Mouse (Mus musculus) lung, postnatal 0 days (tissue): ENCODE measurements around the gene Trcg1. TPM values are rescaled to one million over a fixed set of nuclear protein-coding genes. Genes with fewer than 3 reads are reported as not detected.

Source experiments
- ATAC-seq: fragments of 200-750 bp; cut with Nextera tagmentation; 2 replicates; pipeline ENCODE4 v1.8.0; 2017; ENCODE audit warnings: moderate library complexity
- DNase-seq: peaks from one replicate; pipeline ENCODE4 v3.0.0-alpha.2; 2016; ENCODE audit warnings: low spot score
- H3K27ac ChIP-seq: fragments of 300-500 bp; sonication (generic); 2 replicates; pipeline ENCODE4 v1.5.1; 2014; ENCODE audit warnings: antibody characterized with exemption, mild to moderate bottlenecking, low read length, mixed read lengths
- H3K27me3 ChIP-seq: fragments of 300-500 bp; sonication (generic); replicated peaks from 2 replicates; pipeline ENCODE4 v1.6.1; 2014; ENCODE audit warnings: low read length, mixed read lengths; ENCODE audit not compliant: insufficient read depth
- H3K36me3 ChIP-seq: fragments of 300-500 bp; sonication (generic); 2 replicates; pipeline ENCODE4 v1.6.1; 2014; ENCODE audit warnings: low read length, mixed read lengths; ENCODE audit not compliant: insufficient read depth
- H3K4me1 ChIP-seq: fragments of 300-500 bp; sonication (generic); 2 replicates; pipeline ENCODE4 v1.6.1; 2014; ENCODE audit warnings: antibody characterized with exemption, low read depth, low read length, mixed read lengths; ENCODE audit not compliant: insufficient read depth
- H3K4me2 ChIP-seq: fragments of 300-500 bp; sonication (generic); replicated peaks from 2 replicates; pipeline ENCODE4 v1.6.1; 2014; ENCODE audit warnings: low read depth, mild to moderate bottlenecking, low read length, moderate library complexity, mixed read lengths
- H3K4me3 ChIP-seq: fragments of 300-500 bp; sonication (generic); 2 replicates; pipeline ENCODE4 v1.5.1; 2014; ENCODE audit warnings: low read depth, low read length
- H3K9ac ChIP-seq: fragments of 300-500 bp; sonication (generic); replicated peaks from 2 replicates; pipeline ENCODE4 v1.6.1; 2014; ENCODE audit warnings: low read depth, mild to moderate bottlenecking
- H3K9me3 ChIP-seq: fragments of 300-500 bp; sonication (generic); 2 replicates; pipeline ENCODE4 v1.6.1; 2016; ENCODE audit warnings: low read length, mixed read lengths
- CTCF ChIP-seq: IDR thresholded peaks from 2 replicates; pipeline ENCODE4 v1.5.1; 2016; ENCODE audit warnings: antibody characterized with exemption, mild to moderate bottlenecking
- EP300 ChIP-seq: IDR thresholded peaks from 2 replicates; pipeline ENCODE4 v1.6.1; 2016; ENCODE audit warnings: antibody characterized with exemption, mild to moderate bottlenecking, control low read depth
- WGBS: fragments of 180-500 bp; shearing (Covaris S2); extraction: QIAGEN DNeasy Blood & Tissue Kit; methylation state at CpG from one replicate; pipeline ENCODE4 v1.1.7; 2014; 5-methylcytosine and 5-hydroxymethylcytosine counted together
- polyA plus RNA-seq: library from polyadenylated mRNA; unstranded; fragments of >200 nt; fragmentation: Nextera tagmentation; extraction: Ambion mirVana; gene quantifications from 2 replicates; pipeline ENCODE4 v1.2.1, GENCODE M21; 2015

Trcg1 gene
- polyA plus RNA-seq, 1 experiment from 2014 or later: not detected

DNA sequence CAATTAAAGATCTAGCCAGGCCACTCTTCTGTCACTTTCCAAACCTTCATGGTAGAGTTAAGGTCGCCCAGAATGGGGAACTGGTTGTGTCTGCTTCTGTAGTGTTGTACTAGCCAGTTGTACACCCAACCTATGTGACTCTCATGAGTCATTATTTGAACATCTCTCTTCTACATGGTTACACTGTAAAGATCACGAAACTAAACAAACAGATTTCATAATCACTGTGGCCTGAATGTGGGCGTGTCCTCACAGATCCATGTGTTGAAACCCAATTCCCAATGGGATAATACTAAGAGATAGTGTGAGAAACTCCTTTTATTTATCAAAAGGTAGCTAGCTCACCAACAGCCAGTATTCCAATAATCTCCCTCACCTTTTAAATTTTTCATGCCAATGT is 59.3 kb downstream of the Trcg1 start:
- Histone ChIP-seq H3K27me3 (no peaks in the 10 kb centered on the region), H3K9me3 (no peaks in the 10 kb centered on the region), H3K9ac (no peak overlapping the region), H3K4me3 (no peak overlapping the region), H3K27ac (no peak overlapping the region), H3K36me3 (no peaks in the 10 kb centered on the region), H3K4me1 (no peaks in the 10 kb centered on the region), H3K4me2 (no peak overlapping the region)
- 44% methylated on average over 3 of the region's 3 CpGs for WGBS
- ATAC-seq (peak; percentile 61), DNase-seq (peak; percentile 74)
- TF ChIP-seq EP300: no peak
- no peak for TF ChIP-seq CTCF

GRCm38 (mm10) chr9:57296277-57296676 is 59.9 kb downstream of the Trcg1 start:
- TF ChIP-seq CTCF (no peak), EP300 (no peak)
- WGBS: 61% methylated on average over 8 of the region's 8 CpGs
- H3K9me3 ChIP-seq: no peaks in the 10 kb centered on the region
- DNase-seq (peak; percentile 67), ATAC-seq (peak; percentile 52)
- no peaks in the 10 kb centered on the region for H3K36me3 ChIP-seq
- no peak overlapping the region for H3K4me3 ChIP-seq
- H3K4me2 ChIP-seq: no peak overlapping the region
- H3K27me3 ChIP-seq: no peaks in the 10 kb centered on the region
- no peaks in the 10 kb centered on the region for H3K4me1 ChIP-seq
- no peak overlapping the region for H3K27ac ChIP-seq
- H3K9ac ChIP-seq: no peak overlapping the region

DNA sequence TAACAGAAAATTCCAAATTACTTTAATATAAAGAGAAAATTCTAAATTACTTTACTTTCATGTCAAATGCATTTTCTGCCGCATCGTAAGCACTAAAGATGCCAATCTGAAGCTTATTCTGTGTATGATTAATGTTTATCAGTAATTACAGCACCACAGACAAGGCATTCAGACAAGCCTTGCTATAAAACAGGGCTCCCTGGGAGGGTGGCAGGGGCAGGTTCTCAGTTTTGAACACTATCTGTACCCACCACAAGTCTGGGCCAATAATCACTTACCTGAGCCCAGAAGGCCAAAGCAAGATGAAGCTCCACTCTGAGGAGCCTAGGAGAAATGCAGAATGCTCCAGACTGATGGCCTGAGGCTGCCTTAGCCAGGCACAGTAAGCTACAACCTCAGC is 61.6 kb downstream of the Trcg1 start:
- WGBS: 94% methylated on average over 2 of the region's 2 CpGs
- DNase-seq (no peak), ATAC-seq (no peak)
- no peaks in the 10 kb centered on the region for H3K9me3 ChIP-seq
- no peaks in the 10 kb centered on the region for H3K36me3 ChIP-seq
- no peaks in the 10 kb centered on the region for H3K4me1 ChIP-seq
- TF ChIP-seq CTCF (no peak), EP300 (no peak)
- H3K27me3 ChIP-seq: no peaks in the 10 kb centered on the region
- H3K27ac ChIP-seq: no peak overlapping the region
- no peak overlapping the region for H3K9ac ChIP-seq
- H3K4me3 ChIP-seq: no peak overlapping the region
- no peak overlapping the region for H3K4me2 ChIP-seq

Other genes starting within 250 kb of the Trcg1 start
- gene Ptpn9, start 241.6 kb upstream of the Trcg1 start, polyA plus RNA-seq: 20.1 and 22.8 TPM in 2 replicates
- gene Sin3a, start 164.5 kb upstream of the Trcg1 start, polyA plus RNA-seq: 14.3 and 17.5 TPM in 2 replicates
- gene Man2c1, start 105.9 kb upstream of the Trcg1 start, polyA plus RNA-seq: 36.1 and 38.8 TPM in 2 replicates
- 6.2 and 7.2 TPM in 2 replicates for gene Neil1, start 88.3 kb upstream of the Trcg1 start, polyA plus RNA-seq
- 81.5 and 106 TPM in 2 replicates for gene Commd4, start 78.2 kb upstream of the Trcg1 start, polyA plus RNA-seq
- 15.6 TPM in 2 replicates for gene 1700017B05Rik, start 26.1 kb downstream of the Trcg1 start, polyA plus RNA-seq
- gene Ppcdc, start 203.6 kb downstream of the Trcg1 start, polyA plus RNA-seq: 25.9 and 29.2 TPM in 2 replicates
- gene Scamp5, start 231.5 kb downstream of the Trcg1 start, polyA plus RNA-seq: 3.5 and 4.0 TPM in 2 replicates